24 mouse cellular contexts compared by ENCODE assay signal in the genomic region with DNA sequence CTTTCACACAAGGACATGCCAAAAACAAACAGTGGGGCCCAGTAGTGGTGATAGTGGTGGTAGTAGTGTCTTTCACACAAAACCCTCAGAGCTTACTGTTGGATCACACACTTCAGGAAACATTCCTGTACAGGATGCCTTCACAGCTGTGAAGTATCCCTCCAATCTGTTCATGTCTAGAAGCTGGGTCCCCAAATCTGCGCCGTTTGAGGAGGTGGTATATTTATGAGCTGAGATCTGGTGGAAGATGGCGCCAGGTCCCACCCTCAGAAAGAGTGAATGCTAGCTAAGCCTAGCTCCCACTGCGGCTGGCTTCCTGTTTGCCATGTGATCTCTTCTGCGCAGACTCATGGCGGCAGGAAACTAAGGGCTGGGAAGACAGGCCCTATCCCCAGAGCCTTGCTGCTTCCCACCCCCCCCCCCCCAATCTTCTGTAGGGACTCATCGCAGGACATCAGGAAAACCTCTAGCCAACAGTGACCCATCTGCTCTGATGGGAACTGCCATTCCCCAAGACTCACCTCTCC. TPM values are rescaled to one million over a fixed set of nuclear protein-coding genes. Genes with fewer than 3 reads are reported as not detected.
DNase-seq lines count a peak whose midpoint lies in the region; TF ChIP-seq lines count a peak whose summit lies in the region.
"Had no signal": no experiment of that assay in that cellular context is flagged by ENCODE, and none has a peak within 500 bp of the region (broad histone marks: within the 10 kb centered on the region; RNA-seq: fewer than 3 reads in every experiment).

No protein-coding gene starts in this region.

- H3K36me3 ChIP-seq in E14TG2a.4 (ENCODE audit: insufficient read depth, low read length): peaks cover 32% of the 10 kb centered on the region

- no peaks in the 10 kb centered on the region for H3K9me3 ChIP-seq in E14TG2a.4 (ENCODE audit: low read length)
- H3K9me3 ChIP-seq: embryonic facial prominence, embryonic 12.5 days; embryonic facial prominence, embryonic 15.5 days; heart, embryonic 12.5 days; heart, embryonic 15.5 days; hindbrain, embryonic 13.5 days had no signal

- no peaks in the 10 kb centered on the region for H3K27me3 ChIP-seq in E14TG2a.4 (ENCODE audit: insufficient read depth, low read length)
- H3K27me3 ChIP-seq: embryonic facial prominence, embryonic 12.5 days; embryonic facial prominence, embryonic 15.5 days; heart, embryonic 12.5 days; heart, embryonic 15.5 days; hindbrain, embryonic 13.5 days had no signal

- no peak for TF ChIP-seq CTCF in E14TG2a.4 (conservative IDR thresholded peaks at IDR 0.05; ENCODE audit: low read length)

- peak overlapping the region; percentile 32 for H3K4me3 ChIP-seq in E14TG2a.4 (replicated peaks; ENCODE audit: low read length)
- H3K4me3 ChIP-seq: embryonic facial prominence, embryonic 12.5 days; embryonic facial prominence, embryonic 15.5 days; heart, embryonic 12.5 days; heart, embryonic 15.5 days; hindbrain, embryonic 10.5 days; hindbrain, embryonic 13.5 days had no signal

- DNase-seq in layer of hippocampus, adult 18-20 months (ENCODE audit: low spot score in 2 of 2): peak; percentile 39 to 70
- no peak for DNase-seq in layer of hippocampus, postnatal 10 days (ENCODE audit: low spot score in 2 of 2)
- peak; percentile 62 for DNase-seq in ZHBTc4 (ENCODE audit: low read depth, low spot score)
- DNase-seq in telencephalon, adult 2 months (ENCODE audit: low read depth, low spot score): peak; percentile 39
- no peak for DNase-seq in cerebellum, postnatal 4 days (ENCODE audit: low spot score in 2 of 2)
- no peak for DNase-seq in adrenal gland, postnatal 36 days
- DNase-seq: adrenal gland, postnatal 10 days; cerebellum, adult 18-20 months; cerebellum, adult 9-10 months; cerebellum, postnatal 14 days; gastrocnemius, postnatal 25 days; heart, adult 18-20 months; heart, postnatal 10 days; heart, postnatal 36 days had no signal

- peaks cover 89% of the 10 kb centered on the region for H3K4me1 ChIP-seq in E14TG2a.4 (replicated peaks; ENCODE audit: low read depth, low read length)
- H3K4me1 ChIP-seq: embryonic facial prominence, embryonic 12.5 days; embryonic facial prominence, embryonic 15.5 days; hindbrain, embryonic 13.5 days had no signal

RNA-seq across cellular contexts. Expression of a gene that starts 28.0 kb away (rescaled TPM):
- 10 to 100 TPM; 27.5 to 29.2 TPM for total RNA-seq in layer of hippocampus, adult 18-20 months (2021)
- total RNA-seq in layer of hippocampus, postnatal 10 days (2021): 10 to 100 TPM; 25.7 to 27.1 TPM
- total RNA-seq in adrenal gland, postnatal 36 days (2021): 10 to 100 TPM; 16.5 to 18.8 TPM

RNA-seq across cellular contexts. Expression of a gene that starts 37.8 kb away (rescaled TPM):
- total RNA-seq in layer of hippocampus, adult 18-20 months (2021): not detected
- total RNA-seq in layer of hippocampus, postnatal 10 days (2021): not detected
- not detected for total RNA-seq in adrenal gland, postnatal 36 days (2021)
- total RNA-seq: adrenal gland, postnatal 10 days; common myeloid progenitor, adult 5-6 weeks; gastrocnemius, adult 8-10 months; gastrocnemius, postnatal 25 days; heart, adult 18-20 months; heart, postnatal 10 days; heart, postnatal 36 days; MEL had no signal

RNA-seq across cellular contexts. Expression of a gene that starts 57.2 kb away (rescaled TPM):
- 10 to 100 TPM; 88.6 to 88.7 TPM for total RNA-seq in layer of hippocampus, adult 18-20 months (2021)
- 100 to 1,000 TPM; 104 TPM for total RNA-seq in layer of hippocampus, postnatal 10 days (2021)
- total RNA-seq in adrenal gland, postnatal 36 days (2021): 10 to 100 TPM; 47.9 to 60.1 TPM

Comparison
In these comparisons a context has a peak if more than half of its experiments do, and no peak if none do; other contexts are left out.
1. DNase-seq: peak in layer of hippocampus, adult 18-20 months (2 of 2), ZHBTc4 (single experiment) and telencephalon, adult 2 months (single experiment); none in layer of hippocampus, postnatal 10 days (0 of 2), cerebellum, postnatal 4 days (0 of 2) and adrenal gland, postnatal 36 days (0 of 2).